Mouse (Mus musculus) layer of hippocampus, adult 9-11 months (tissue): Measurements from ENCODE around the gene En1.

Experiments used
- DNase-seq: peaks from one replicate; pipeline ENCODE4 v3.0.0; 2022

En1 gene

DNA sequence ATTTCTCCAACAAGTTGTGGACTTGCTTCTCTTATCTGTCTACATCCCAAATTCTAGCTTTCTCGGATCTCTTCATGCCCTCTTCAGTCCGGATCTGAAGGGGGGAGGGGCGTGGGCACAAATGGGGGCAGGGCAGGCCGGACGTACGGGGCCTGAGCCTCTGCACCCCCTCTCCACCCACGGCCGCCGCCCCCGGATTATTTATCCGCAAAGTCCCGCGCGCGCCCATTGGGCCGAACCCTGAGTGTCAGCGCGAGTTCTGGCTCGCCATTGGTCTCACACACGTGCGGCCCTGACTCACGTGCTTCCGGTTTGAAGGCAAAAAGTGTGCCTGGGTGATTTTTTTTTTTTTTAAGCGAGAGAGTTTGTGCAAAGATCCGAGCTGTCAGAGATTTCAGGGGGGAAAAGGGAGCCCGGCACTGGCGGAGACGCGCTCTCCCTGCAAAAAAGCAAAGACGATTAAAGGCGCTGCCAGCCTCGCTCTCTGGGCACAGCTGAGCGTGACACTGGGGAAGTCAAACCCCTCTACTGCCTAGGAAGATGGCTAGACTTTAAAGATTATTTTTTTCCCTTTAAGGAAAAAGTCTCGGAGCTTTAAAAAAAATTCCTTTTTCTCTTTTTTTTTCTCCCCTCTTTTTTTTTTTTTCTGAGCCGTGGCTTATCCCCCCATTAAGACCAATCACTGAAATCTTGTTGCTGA lies at the start of gene En1:
Gene En1, plus strand, starts transcription at position 388 of the 700 bp plus-strand sequence.
- DNase-seq, result no peak

DNA sequence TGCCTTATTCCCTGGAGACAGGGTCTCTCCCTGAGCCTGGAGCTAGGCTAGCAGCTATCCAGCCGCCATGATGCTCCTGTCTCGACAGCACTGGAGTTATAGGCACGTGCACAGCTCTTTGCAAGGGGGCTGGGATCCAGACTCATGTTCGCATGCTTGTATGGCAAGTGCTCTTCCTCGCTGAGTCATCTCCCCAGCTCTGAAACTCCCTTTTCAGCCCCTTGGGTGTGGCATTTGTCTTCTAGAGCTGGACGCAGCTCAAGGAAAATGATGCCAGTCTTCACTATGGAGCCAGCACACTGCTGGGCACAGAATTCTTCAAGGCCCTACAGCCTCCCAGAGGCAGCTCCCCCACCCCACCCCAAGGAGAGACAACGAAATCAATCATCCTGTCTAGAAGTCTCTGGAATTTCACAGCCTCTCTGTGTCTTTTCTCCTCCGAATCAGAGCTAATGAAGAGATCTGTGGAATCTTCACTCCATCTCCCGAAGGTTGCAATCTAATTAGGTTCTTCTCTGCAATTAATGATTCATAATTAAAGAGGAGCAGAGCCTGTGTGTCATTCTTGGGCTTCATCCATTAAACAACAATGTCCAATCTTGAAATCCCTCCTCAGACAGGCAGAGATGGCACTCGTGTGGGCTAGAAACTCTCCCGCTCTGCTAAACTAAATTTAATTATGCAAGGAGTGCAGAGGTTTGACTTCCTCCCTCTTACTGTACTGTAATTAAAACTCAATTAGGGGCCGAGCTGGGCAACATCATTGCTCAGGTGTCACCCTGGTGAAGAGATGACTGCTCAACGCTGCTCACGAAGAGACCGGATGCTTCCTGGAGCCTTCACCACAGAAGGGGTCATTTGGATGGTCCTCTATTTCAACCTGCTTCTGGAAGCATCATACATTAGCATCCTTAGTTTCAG lies 45.0 kb upstream of the En1 start:
- DNase-seq, result no peak

DNA sequence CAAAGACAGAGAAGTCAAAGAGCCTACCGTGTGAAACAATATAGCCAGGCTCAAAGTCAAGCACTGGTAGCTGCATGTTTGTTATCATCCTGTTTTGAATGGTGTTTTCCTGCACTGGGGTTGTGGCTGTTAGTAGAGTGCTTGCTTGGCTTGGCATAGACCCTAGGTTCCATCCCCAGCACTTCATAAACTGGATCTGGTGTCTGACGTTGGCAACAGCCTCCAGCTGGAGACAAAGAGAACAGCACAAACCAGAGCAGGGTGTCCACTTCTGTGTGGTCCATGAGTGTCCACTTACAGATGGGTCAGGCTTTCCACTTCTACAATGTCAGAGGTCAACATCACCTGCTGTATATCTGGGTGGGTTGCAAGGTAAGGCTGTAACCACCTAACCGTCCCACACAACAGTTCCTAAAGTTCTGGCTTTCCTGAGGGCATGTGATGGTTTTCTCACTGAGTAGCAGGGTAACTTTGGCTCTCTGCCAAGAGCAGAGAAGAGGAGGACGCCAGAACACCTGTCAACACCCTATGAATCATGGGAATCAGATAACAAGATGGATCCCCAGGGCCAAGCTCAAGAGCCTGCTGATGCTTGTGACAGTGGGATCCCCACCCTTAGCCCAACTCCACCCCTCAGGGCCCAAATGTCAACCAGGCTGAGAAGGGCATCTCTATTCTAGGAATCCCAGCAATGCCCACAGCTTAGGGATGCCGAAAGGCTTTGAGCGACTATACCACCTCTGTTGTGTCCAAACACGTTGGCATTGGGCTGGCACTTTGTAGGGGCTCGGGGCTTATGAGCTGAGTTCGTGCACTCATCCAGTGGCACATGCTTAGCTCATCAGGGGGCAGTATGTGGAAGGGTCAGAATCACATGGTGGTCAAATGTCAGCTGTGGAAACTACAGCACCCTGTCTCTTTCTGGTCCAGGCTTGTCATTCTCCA lies 43.6 kb upstream of the En1 start:
- no peak for DNase-seq

DNA sequence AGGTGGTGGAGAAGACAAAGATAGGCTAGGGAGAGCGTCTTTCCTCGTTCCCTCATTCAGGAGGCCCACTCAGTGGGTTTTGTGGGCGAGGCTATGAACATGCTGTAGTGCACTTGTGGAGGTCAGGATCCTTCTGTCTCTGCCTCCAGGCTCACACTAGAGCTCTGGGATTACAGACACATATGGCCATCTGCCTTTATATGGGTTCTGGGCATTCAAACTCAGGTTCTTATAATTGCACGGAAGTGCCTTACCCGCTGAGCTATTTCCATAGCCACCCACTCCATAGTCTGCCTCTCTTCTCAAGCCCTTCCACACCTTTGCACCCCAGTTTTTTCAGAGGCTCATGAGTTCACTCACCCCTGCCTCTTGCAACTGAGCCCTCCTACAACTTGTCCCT lies 42.3 kb upstream of the En1 start:
- no peak for DNase-seq

DNA sequence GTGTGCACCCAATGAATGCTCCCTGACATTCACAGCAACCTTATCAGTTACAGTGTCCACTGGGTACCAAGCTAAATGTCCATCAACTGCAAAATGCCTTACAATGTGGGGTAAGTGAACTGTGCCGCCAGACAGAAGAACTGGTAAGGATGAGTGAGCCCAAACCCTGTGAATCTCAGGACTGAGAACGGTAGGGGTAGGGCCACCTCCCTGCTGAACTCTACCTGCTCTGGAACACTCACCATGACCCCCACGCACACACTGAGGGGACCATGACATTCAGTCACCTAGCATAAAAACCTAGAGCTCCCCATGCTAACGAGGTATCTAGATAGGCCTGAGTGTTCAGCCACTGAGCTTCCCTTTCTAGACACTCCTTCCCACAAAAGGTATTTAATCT lies 20.9 kb upstream of the En1 start:
- no peak for DNase-seq

DNA sequence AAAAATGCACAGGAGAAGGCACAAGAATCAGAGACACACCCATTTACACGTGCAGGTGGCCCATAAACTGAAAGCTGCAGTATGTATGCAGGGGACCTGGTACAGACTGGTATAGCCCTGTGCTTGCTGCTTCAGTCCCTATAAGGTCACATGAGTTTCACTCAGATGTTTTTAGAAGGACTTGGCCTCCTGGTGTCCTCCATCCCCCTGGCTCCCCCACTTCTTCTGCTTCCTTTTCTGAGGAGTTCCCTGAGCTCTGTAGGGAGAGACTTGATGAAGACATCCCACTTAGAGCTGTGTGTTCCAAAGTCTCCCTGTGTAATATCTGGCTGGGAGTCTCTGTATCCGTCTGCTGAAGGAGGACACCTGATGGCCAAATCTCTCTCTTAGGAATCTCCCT lies 16.7 kb upstream of the En1 start:
- no peak for DNase-seq

DNA sequence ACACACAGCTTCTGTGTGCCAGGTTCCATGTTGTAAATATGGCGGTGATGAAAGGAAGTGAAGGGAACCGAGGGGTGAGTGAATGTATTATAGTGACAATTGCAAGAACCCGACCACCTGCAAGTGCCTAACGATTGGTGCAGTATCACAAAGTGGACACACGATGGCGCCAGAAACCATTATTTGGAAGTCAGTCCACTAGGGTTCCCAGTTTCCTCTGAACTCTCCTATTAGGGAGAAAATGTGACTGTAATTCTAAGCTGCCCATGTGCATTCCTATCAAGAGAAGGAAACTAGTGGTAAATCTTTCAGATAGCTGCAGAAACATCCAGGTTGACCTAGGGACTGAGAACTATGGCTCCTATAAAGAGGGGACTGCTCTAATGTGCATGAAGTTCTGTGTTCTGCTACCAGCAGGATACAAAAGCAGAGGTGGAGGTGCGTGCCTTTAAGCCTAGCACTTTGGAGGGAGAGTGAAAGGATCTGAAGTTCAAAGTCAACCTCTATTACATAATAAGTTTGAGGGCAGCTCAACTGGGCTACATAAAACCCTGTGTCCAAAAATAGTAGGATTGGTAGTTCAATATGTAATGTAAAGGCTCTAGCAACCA lies 15.6 kb upstream of the En1 start:
- DNase-seq, result peak; percentile 34

DNA sequence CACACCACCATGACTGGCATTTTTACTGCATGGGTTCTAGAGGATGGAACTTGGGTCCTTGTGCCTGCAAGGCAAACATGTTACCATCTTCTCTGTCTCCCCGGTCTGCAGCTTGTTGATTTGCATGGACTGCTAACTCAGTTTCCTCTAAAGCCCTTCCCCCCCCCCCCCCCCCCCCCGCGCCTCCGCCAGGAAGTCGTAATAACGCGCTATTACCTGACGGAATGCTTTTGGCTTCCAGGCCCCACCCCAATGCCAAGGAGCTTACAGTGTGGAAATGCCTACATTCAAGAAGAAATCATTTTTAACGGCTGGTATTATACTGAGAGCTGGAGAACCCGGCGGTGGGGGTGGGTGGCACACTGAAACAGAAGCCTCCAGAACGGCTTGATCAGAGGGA lies 14.8 kb upstream of the En1 start:
- no peak for DNase-seq

DNA sequence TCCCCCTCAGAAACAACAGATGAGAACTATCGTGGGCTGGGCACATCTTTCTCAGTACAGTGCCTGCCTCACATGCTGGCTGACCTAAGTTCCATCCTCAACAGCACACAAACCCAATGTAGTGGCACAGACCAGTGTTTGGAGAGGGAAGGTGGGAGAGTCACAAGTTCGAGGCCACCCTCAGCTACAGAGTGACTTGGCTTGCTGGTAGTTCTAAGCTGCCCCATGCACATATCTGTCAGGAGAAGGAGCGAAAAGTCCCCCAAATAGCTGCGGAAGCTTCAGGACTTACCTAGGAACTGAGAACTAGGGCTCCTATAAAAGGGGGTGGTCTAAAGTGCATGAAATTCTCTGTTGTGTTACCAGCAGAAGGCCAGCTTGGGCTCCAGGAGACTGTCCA lies 14.3 kb upstream of the En1 start:
- no peak for DNase-seq

DNA sequence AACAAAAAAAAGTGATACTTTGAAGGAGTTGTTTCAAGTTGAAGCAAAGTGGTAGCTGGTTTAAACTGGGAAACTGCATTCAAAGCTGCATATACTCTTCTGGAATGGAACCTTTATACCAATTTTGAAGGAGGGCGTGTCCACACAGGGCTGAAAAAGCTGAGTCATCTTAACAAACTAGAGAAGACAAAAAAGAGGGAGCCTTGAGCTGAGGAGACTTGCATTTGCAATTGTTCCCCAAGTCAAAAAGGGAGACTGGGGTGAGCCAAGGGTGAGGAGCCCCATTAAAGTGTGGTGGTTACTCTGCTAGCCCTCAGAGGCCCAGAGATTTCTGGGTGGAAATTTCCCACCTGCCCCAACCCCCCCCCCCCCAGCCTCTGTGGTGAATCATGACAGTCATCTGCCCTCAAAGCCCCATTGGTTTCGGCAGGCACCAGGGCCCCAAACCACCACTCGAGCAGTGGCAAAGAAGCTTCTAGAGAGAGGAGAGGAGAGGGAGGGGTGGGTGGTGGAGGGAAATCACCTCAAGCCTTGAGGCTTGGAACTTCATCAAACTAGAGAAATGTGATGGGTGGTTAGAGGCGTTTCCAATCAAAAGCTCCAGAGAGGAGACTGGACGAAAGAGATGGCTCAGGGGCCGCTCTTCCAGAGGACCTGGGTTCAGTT lies 13.7 kb upstream of the En1 start:
- DNase-seq, result no peak

DNA sequence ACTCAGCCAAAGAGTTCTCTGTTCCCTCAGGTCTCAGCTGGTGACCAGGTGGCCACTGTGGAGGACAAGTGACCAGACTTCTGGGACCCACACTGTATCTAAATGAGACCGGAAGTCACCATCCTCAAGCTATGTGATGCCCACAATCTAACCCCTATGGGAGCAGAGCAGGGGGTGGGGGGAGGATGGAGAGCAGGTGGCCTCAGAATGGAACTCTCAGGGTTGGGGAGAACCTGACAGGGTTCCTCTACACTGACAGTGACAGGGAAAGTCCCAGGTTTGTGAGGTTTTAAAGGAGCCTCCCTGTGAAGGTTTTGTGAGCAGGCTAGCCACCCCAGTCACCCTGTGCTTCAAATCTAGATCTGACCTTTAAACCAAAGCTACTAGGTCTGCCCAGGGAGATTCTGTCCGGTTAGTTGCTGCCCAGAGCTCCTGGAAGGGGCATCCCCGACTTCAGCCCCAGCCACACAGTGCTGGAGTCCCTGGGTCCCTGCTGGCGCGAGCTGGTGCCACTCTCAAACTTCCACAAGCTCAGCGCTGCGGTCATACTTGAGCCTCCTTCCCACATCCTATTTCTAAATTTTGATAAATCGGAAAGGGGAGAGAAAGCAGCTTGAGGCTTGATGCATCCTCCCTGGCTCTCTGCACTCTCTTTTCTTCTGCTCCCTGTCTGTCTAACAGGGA lies 8.8 kb upstream of the En1 start:
- DNase-seq, result no peak

DNA sequence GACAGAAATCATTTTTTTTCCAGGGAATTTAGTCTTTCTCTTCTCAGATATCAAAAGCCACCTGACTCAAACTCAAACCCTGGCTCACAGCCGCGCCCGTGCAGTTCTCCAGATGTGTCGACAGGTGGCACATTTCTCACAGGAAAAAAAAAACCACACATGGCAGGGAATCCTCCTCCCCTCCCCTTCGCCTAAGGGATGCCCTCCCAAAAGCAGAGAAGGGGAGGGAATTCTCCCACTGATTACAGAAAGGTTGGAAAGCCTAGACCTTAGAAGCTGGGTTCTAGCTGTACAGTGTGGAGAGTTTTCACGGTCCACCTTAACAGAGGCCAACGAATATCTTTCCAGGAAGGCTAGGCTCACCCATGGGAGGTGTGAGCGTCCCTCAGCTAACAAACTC lies 7.6 kb upstream of the En1 start:
- no peak for DNase-seq

DNA sequence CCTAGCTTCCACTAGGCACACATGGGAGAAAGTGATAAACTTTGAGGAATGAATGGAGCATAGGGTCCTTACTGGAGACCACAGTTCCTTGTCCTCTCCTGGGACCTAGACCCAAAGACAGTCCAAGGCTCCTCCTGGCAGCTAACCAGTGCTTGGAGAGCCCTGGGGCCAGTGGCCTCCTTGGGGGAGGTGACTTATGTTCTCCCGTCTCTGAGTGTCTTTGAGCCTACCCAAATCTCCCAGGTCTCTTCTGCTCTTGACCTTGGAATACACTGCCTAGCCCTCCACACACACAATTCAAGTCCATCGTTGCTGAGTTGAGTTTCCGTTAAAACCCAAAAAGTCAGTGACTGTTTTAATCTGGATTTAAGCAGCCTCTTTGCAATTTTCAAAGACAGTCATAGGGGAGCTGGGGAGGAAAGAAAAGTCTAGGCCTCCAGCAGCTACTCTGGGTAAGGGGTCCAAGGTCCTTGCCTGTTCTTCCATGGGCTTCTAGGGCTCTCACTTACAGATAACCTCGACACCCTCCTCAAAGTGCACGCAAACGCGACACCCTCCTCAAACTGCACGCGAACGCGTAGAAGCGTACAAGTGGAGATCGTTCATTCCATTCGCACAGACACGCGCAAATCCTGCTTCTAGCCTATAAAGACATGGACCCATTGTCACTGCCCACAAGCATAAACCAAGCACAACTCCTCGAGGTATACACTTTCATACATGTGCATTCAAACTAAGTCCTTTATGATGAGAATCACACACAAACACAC lies 6.6 kb upstream of the En1 start:
- no peak for DNase-seq

DNA sequence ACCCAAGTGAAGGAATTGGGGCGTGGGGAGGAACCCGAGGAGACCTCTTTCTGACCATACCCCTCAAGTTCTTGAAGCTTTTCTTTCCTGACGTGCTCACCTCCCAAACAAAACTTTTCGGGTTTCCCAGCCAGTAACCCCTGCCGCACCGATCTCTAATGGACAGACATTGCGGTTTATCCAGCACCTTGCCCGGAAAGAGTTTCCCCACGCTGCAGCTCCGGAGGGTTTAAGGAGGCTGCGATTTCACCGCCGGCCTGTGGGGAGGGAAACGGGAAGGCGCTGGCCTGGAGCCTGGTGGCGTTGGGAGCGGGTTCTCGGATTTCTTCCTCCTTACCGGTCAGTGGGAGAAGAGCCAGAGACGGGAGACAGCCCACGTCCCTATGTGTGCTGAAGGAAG lies 5.9 kb upstream of the En1 start:
- no peak for DNase-seq

DNA sequence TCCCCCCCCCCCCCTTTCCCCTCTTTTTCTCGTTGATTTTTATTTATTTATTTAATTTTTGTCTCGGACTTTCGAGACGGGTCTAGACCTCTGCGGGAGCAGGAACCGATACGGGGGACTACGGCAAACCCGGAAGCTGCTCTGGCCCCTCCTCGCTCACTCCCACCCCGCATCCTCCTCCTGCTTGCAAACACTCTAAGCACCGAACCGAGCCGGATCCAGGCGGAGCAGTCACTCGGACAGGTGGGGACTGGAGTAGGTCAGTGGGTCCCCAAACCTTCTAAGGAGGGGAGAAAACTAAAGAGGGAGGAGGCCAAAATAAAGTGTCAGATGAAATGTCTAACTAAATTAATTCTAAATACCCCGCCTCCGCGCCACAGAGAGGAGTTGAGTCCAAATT lies 5.4 kb upstream of the En1 start:
- DNase-seq, result no peak

DNA sequence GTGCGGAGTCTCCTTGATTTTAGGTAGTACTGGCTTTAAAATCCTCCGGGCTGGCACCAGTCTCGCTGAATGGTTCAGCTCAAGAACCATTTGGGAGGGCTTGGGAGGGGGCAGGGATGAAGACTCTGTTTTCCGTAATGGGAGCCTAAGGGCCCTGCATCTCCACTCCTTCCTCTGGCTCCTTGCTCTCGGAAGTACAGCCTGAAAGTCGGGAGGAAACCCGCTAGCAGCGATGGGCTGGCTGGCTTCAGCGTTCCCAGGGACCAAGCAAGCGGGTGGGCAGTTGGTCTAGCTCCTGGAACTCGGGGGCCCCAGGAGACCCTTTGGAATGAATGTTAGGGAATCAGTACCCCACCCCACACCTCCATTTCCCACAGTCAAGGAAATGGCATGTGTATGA lies 4.9 kb upstream of the En1 start:
- no peak for DNase-seq

DNA sequence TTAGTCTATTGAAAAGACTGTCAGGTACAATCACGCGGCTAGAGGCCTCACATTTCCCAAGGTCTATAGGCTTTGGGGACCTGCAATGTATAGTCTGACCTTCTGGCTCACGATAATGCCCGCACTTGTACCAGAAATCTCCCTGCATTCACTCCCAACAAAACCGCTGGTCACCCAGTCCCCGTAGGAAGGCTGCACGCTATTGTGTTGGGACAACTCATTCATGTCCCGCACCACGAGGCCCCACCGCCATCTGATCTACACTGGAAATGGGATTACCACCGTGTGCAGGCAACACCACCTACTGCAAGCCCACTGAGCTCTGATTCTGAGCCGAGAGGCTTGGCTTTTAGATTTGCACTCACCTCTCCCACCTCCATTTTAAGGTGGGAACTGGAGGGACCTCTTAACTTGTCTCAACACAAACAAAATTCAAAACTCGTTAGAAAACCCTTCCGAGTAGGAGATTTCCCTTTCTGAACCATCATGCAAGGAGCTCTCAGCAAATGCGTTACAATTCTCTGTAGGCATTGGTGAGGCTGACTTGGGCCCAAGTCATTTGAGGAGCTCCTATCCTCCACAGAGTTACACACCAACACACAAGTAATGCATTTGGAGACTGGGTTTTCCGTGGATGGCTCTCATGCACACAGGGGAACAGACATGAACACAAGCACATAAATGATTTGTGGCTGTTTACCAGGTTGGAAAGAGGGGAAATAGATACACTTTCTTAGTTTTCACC lies 3.9 kb upstream of the En1 start:
- no peak for DNase-seq

DNA sequence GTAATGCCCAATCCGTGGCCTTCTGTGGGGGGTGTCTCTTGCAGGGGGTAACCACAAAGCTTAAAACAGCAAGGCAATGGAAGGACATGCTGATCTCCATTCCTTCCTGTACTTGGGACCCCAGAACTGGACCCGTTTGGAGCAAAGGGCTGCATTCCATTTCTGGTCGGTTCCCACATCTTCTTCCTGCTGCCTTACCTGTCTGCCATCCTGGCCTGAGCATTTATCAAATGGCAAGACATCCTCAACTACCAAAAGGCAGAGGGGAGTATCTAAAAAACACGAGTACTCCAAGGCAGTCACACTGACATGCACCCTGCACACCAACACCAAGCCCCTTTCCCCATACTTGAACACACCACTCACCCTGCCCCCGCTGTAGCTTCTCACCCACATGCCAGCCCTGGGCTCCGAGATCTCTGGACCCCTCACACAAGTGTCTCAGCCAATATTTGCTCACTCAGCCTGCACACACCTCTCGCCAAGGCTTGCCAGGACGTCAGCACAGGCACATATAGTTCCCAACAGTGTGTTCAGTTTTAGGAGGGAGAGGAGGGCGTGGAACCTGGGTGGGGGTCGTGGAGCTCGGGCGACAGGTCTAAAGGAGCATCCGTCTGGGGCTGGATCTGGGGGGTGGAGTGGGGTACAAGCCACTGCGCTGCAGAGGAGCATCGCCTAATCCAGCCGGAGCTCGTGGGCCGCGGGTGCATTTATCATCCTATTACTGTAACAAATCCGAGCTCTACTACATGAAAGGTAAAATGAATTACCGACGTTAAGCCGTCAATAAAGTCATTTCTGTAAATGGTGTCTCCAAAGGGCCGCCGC lies 2.7 kb upstream of the En1 start:
- DNase-seq, result no peak

DNA sequence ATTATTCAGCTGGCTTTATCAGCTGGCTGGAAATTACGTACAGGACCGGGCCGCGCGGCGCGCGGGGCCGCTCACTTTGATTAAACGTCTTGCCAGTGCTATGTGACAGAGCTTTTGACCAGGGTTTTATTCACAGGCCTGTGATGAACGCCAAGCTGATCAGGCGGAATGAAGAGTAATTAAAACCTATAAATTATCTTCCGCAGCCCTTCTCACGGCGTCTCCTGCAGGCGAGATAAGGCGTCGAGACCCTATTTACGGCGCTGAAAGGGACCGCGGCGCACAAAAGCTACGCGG lies 2.1 kb upstream of the En1 start:
- DNase-seq, result no peak
